Mouse (Mus musculus): Measurements from ENCODE around the gene Zmynd8.

GRCm38 (mm10) chr2:165901127-165901384 lies 2.2 kb upstream of the Zmynd8 start:
- TF ChIP-seq HCFC1 (IDR thresholded peaks at IDR 0.05; ENCODE audit: borderline replicate concordance, insufficient read depth, low read length) (no peak), MAFK (IDR thresholded peaks at IDR 0.05; ENCODE audit: insufficient read depth, low read depth, low read length) (no peak), CHD2 (IDR thresholded peaks at IDR 0.05; ENCODE audit: low read depth, low read length) (no peak)

Measured in ES-E14 (cell line).